Mouse (Mus musculus) intestine, postnatal 0 days (tissue): ENCODE data around the gene Igfbp6. TPM values are rescaled to one million over a fixed set of nuclear protein-coding genes. Genes with fewer than 3 reads are reported as not detected.
"Not testable (repeated sequence)": the region's sequence is repeated elsewhere in the genome, so short reads cannot be mapped to it uniquely, and the experiment has no call there.

Experiments
- ATAC-seq: fragments of 200-750 bp; cut with Nextera tagmentation; 2 replicates; pipeline ENCODE4 v1.8.0; 2017; ENCODE audit warnings: mild to moderate bottlenecking, moderate TSS enrichment, moderate library complexity
- H3K27ac ChIP-seq: fragments of 300-500 bp; sonication (generic); 2 replicates; pipeline ENCODE4 v1.5.1; 2014; ENCODE audit warnings: mild to moderate bottlenecking, low read depth, low read length, moderate library complexity
- H3K27me3 ChIP-seq: fragments of 300-500 bp; sonication (generic); replicated peaks from 2 replicates; pipeline ENCODE4 v1.6.1; 2014; ENCODE audit warnings: low read length, mixed read lengths; ENCODE audit not compliant: control insufficient read depth, insufficient read depth
- H3K36me3 ChIP-seq: fragments of 300-500 bp; sonication (generic); 2 replicates; pipeline ENCODE4 v1.6.1; 2014; ENCODE audit warnings: mild to moderate bottlenecking, moderate library complexity; ENCODE audit not compliant: control insufficient read depth, insufficient read depth
- H3K4me1 ChIP-seq: fragments of 300-500 bp; sonication (generic); replicated peaks from 2 replicates; pipeline ENCODE4 v1.6.1; 2014; ENCODE audit warnings: antibody characterized with exemption, low read length, mixed read lengths; ENCODE audit not compliant: control insufficient read depth, insufficient read depth
- H3K4me2 ChIP-seq: fragments of 300-500 bp; sonication (generic); replicated peaks from 2 replicates; pipeline ENCODE4 v1.6.1; 2014; ENCODE audit warnings: low read depth, mild to moderate bottlenecking, moderate library complexity
- H3K4me3 ChIP-seq: fragments of 300-500 bp; sonication (generic); 2 replicates; pipeline ENCODE4 v1.5.1; 2014; ENCODE audit warnings: low read depth, low read length
- H3K9ac ChIP-seq: fragments of 300-500 bp; sonication (generic); 2 replicates; pipeline ENCODE4 v1.6.1; 2014; ENCODE audit warnings: mild to moderate bottlenecking, low read depth, low read length
- H3K9me3 ChIP-seq: fragments of 300-500 bp; sonication (generic); 2 replicates; pipeline ENCODE4 v1.6.1; 2016; ENCODE audit warnings: mixed run types; ENCODE audit not compliant: control insufficient read depth
- CTCF ChIP-seq: sonication (generic); IDR thresholded peaks from 2 replicates; pipeline ENCODE4 v1.5.1; 2016; ENCODE audit warnings: low read depth, mild to moderate bottlenecking, control low read depth, antibody characterized with exemption, moderate library complexity
- WGBS: fragments of 180-500 bp; shearing (Covaris S2); extraction: QIAGEN DNeasy Blood & Tissue Kit; methylation state at CpG from one replicate; pipeline ENCODE4 v1.1.7; 2014; 5-methylcytosine and 5-hydroxymethylcytosine counted together
- polyA plus RNA-seq: library from polyadenylated mRNA; unstranded; fragments of >200 nt; fragmentation: Nextera tagmentation; extraction: Ambion mirVana; gene quantifications from 2 replicates; pipeline ENCODE4 v1.2.1, GENCODE M21; 2015

Gene Igfbp6
- polyA plus RNA-seq, 1 experiment from 2014 or later: 27.8 TPM

- Histone ChIP-seq H3K4me1 (no peaks in the 10 kb centered on the region), H3K4me2 (no peak overlapping the region), H3K36me3 (peaks cover 3% of the 10 kb centered on the region; the same call in 1 of the 2 replicates), H3K9ac (no peak overlapping the region), H3K27ac (no peak overlapping the region), H3K9me3 (no peaks in the 10 kb centered on the region), H3K4me3 (no peak overlapping the region), H3K27me3 (no peaks in the 10 kb centered on the region)
- no peak for ATAC-seq
- no peak for TF ChIP-seq CTCF
- WGBS: 50% methylated on average over 4 of the region's 4 CpGs
These were observed 8.5 kb downstream of the Igfbp6 start for GRCm38 (mm10) chr15:102152646-102153045.

GRCm38 (mm10) chr15:102155006-102155405, 10.8 kb downstream of the Igfbp6 start:
- not testable (repeated sequence) for H3K9ac ChIP-seq, ATAC-seq, H3K4me3 ChIP-seq, H3K27me3 ChIP-seq, H3K4me1 ChIP-seq, H3K4me2 ChIP-seq, H3K27ac ChIP-seq, H3K9me3 ChIP-seq
- WGBS: 96% methylated on average over 6 of the region's 6 CpGs
- TF ChIP-seq CTCF: peak; percentile 31
- H3K36me3 ChIP-seq: peaks cover 11% of the 10 kb centered on the region; the same call in 1 of the 2 replicates

- Histone ChIP-seq H3K36me3 (peaks cover 14% of the 10 kb centered on the region; the same call in 1 of the 2 replicates), H3K27ac (no peak overlapping the region), H3K4me2 (no peak overlapping the region), H3K4me1 (no peaks in the 10 kb centered on the region), H3K27me3 (no peaks in the 10 kb centered on the region), H3K9ac (no peak overlapping the region), H3K9me3 (no peaks in the 10 kb centered on the region), H3K4me3 (no peak overlapping the region)
- no peak for TF ChIP-seq CTCF
- 51% methylated on average over 20 of the region's 20 CpGs for WGBS
- ATAC-seq: no peak
These were observed 12.7 kb downstream of the Igfbp6 start for GRCm38 (mm10) chr15:102156836-102157235.

- Histone ChIP-seq H3K36me3 (peaks cover 14% of the 10 kb centered on the region; the same call in 1 of the 2 replicates), H3K27me3 (no peaks in the 10 kb centered on the region), H3K9me3 (no peaks in the 10 kb centered on the region), H3K9ac (no peak overlapping the region), H3K4me2 (no peak overlapping the region), H3K4me3 (no peak overlapping the region), H3K27ac (no peak overlapping the region), H3K4me1 (no peaks in the 10 kb centered on the region)
- 69% methylated on average over 26 of the region's 27 CpGs for WGBS
- no peak for TF ChIP-seq CTCF
- ATAC-seq: no peak
These were observed 16.4 kb downstream of the Igfbp6 start for GRCm38 (mm10) chr15:102160415-102161060.

- H3K9me3 ChIP-seq: no peaks in the 10 kb centered on the region
- H3K4me3 ChIP-seq: no peak overlapping the region
- no peak overlapping the region for H3K4me2 ChIP-seq
- 57% methylated on average over 3 of the region's 3 CpGs for WGBS
- ATAC-seq: no peak
- no peaks in the 10 kb centered on the region for H3K27me3 ChIP-seq
- no peaks in the 10 kb centered on the region for H3K4me1 ChIP-seq
- no peak overlapping the region for H3K9ac ChIP-seq
- H3K36me3 ChIP-seq: peaks cover 3% of the 10 kb centered on the region; the same call in 1 of the 2 replicates
- peak; percentile 41 for TF ChIP-seq CTCF
- H3K27ac ChIP-seq: no peak overlapping the region
These were observed 19.9 kb downstream of the Igfbp6 start for GRCm38 (mm10) chr15:102163900-102164693.

- Histone ChIP-seq H3K36me3 (peaks cover 1% of the 10 kb centered on the region; the same call in 1 of the 2 replicates), H3K9ac (no peak overlapping the region), H3K27ac (no peak overlapping the region), H3K9me3 (no peaks in the 10 kb centered on the region), H3K27me3 (no peaks in the 10 kb centered on the region), H3K4me1 (no peaks in the 10 kb centered on the region), H3K4me2 (no peak overlapping the region), H3K4me3 (no peak overlapping the region)
- WGBS: 46% methylated on average over 6 of the region's 6 CpGs
- no peak for TF ChIP-seq CTCF
- no peak for ATAC-seq
These were observed 21.4 kb downstream of the Igfbp6 start for GRCm38 (mm10) chr15:102165468-102166100.
